Mouse (Mus musculus) gastrocnemius, postnatal 14 days (tissue): ENCODE measurements around the gene Mthfd2. TPM values are rescaled to one million over a fixed set of nuclear protein-coding genes. Genes with fewer than 3 reads are reported as not detected.

Experiments
- DNase-seq: peaks from one replicate; pipeline ENCODE4 v3.0.0; 2021; ENCODE audit warnings: mixed read lengths
- intact Hi-C: fragments of 180-260 bp; cut with DNase I; formaldehyde crosslinking; loops from one replicate; pipeline ENCODE4 v1.15.1; 2025; ENCODE audit warnings: low total_unique reads
- long read RNA-seq, 2 experiments: library from polyadenylated mRNA; stranded (forward); transcript quantifications; one replicate each; pipeline ENCODE4 v2.0.0; 2021
- total RNA-seq, 2 experiments: library from RNA; stranded (reverse); gene quantifications; 2 replicates each; pipeline ENCODE4 v1.2.3; 2021

The Mthfd2 gene
- 1 to 10 TPM; 3.7 to 6.7 TPM for total RNA-seq
- long read RNA-seq, experiment 1, transcript Mthfd2-201 (8 exons, 2,085 nt) = major isoform, 7 of 10 reads
- long read RNA-seq, experiment 1, partial matches to known transcripts = 0 of 10 reads
- long read RNA-seq, experiment 1, other reads (novel, unspliced or antisense) = 3 of 10 reads
- long read RNA-seq, experiment 2, transcript Mthfd2-201 (8 exons, 2,085 nt) = major isoform, 9 of 11 reads
- long read RNA-seq, experiment 2, partial matches to known transcripts = 0 of 11 reads
- long read RNA-seq, experiment 2, other reads (novel, unspliced or antisense) = 2 of 11 reads

- intact Hi-C loops = no loop called here
- DNase-seq = peak; percentile 93
Measured at GRCm38 (mm10) chr6:83325525-83326393, at the start of gene Mthfd2, which contains the start of gene Mob1a. TSS of gene Mthfd2 (minus strand) at chr6:83325908. TSS of gene Mob1a (plus strand) at chr6:83326016.

DNA sequence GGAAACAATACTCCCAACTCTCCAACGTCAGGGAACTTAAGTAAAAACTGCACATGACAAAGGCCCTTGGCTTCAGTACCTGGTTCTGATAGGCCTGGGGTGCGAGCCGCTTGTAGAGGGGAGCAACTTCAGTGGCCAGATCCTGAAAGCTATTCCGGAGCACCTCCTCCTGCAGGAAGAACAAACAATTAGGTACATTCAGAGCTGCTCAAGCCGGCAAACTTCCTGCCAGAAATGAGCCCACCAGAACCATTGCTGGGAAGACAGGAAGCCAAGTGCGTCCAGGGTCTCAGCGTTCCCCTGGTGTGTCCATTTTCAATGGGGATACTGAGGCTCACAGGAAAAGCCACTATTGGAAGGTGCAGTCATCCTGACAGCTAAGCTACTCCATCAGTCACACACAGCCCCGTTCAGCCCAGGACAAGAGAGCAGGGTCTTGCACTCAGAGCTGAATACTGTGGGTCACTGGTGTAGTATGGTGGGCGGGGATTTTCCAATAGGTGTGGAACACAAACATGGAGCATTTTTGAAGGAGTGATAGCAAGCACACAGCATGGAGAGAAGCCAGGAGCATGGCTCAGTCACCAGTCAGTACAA, 48.1 kb upstream of the Mthfd2 start:
- intact Hi-C loops = no loop called here
- DNase-seq = no peak

DNA sequence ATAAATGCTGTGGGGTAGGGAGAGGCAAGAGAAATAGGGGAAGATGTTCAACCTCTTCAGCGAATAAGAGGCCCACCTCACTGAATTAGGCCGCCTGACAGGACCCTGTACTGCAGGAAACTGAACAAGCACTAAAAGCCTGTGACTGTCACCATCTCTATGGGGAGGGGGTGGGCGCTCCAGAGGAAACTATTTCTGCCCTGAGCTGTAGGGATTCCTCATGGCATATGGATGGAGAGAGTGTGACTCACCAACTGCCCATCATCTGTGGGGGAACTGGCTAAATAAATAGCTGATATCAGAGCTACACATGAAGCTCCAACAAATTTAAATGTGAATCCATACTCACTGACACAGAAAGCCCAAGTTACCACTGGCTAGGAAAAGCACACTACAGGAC, 45.6 kb upstream of the Mthfd2 start:
- DNase-seq = no peak

DNA sequence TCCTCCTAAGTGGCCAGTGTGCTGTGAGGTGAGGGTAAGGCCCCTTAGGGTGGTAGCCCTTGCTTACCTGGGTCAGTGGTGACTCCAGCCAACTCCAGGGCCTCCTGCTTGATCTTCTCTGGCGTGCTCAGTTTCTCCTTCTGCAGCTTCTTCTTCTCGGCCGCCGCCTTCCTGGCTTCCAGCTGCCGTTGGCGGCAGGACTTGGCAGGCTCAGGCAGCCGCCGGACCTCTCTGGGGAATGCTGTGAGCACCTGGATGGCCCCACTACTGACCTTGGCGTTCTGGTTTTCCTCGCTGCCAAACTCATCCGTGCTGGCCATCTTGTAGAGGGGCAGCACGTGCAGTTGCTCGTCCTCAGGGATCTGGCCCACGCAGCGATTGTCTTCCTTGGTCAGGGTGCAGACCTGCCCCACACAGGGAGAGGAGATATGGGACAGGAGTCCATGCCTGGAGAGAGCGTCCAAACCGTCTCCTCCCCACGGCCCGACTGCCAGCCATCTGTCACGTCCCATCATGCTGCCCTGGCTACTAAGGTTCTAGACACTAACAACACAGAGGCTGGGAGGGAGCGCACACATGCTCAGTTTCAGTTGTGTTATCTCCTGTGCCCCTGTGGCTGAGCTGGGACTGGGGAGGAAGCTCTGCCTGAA, 44.7 kb upstream of the Mthfd2 start:
- no peak for DNase-seq

More for the DNA sequence above, 45.6 kb upstream of the Mthfd2 start:
- intact Hi-C loops = no loop called here

DNA sequence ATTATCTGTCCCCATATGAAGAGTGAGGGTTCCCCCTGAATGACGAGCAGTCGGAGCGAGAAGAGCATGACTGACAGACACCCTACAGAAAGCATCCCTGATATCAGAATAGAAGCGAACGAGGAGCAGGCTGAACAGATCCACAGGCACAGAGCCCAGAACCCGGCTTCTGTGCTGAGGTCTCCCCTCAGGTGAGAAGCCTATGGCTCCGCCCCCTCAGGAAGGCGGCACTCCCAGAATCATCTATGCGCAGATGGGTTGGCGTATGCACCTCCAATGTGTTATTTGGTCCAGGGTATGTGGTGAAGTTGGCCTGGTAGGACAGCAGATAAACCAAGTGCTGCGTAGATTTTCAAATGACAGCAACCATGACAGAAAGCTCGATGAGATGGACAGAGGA, 37.4 kb upstream of the Mthfd2 start:
- no peak for DNase-seq
- intact Hi-C loops = no loop called here

More for the DNA sequence above, 44.7 kb upstream of the Mthfd2 start:
- intact Hi-C loops = no loop called here

- DNase-seq = no peak
- intact Hi-C loops = no loop called here
Measured at GRCm38 (mm10) chr6:83361523-83362248, 36.0 kb upstream of the Mthfd2 start.

DNA sequence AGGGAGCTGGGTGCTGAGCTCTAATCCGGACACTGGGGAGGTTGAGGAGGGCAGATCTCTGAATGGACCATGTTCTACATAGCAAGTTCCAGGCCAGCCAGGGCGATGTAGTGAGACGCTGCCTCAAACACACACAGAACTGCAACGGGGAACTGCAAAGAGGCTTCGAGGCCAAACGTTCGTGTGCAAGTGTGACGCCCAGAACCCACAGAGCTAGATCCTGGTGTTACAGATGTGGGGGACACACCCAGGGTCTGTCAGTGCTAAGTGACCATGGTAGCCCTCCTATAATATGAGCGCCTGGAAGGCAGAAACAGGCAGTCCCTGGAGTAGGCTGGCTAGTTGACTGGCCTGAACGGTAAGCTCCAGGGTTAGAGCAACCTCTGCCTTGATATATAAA, 31.7 kb upstream of the Mthfd2 start:
- DNase-seq = no peak
- intact Hi-C loops = loop anchor here (2.0 kb wide), 1 partner anchor 153 kb away; no protein-coding TSS in a partner anchor

DNA sequence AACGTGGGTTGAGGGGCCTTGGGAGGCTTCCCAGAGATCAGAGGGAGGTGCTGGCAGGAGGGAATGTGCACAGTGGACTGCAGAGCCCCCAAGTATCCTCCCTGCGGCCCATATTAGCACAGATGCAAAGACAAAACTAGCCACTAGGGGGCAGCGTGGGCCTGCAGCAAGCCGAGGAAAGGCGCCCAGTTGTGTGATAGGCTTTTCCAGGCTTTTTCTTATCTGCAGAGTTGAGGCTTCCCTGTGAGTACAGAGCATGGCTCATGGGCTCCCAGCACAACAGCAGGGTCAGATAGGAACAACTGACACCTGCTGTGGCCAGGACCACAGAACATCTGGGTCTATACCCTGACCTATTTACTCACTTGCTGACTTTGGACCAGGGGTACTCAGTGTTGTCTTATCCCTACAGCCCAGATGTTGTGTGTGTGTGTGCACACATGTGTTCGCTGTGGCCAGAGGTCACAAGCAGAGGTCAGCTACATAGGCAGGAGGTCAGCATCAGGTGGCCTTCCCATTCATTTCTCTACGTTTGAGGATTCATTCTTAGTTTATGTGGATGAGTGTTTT, 30.9 kb upstream of the Mthfd2 start:
- DNase-seq = peak; percentile 83
- intact Hi-C loops = loop anchor here (2.0 kb wide), 1 partner anchor 154 kb away; no protein-coding TSS in a partner anchor

DNA sequence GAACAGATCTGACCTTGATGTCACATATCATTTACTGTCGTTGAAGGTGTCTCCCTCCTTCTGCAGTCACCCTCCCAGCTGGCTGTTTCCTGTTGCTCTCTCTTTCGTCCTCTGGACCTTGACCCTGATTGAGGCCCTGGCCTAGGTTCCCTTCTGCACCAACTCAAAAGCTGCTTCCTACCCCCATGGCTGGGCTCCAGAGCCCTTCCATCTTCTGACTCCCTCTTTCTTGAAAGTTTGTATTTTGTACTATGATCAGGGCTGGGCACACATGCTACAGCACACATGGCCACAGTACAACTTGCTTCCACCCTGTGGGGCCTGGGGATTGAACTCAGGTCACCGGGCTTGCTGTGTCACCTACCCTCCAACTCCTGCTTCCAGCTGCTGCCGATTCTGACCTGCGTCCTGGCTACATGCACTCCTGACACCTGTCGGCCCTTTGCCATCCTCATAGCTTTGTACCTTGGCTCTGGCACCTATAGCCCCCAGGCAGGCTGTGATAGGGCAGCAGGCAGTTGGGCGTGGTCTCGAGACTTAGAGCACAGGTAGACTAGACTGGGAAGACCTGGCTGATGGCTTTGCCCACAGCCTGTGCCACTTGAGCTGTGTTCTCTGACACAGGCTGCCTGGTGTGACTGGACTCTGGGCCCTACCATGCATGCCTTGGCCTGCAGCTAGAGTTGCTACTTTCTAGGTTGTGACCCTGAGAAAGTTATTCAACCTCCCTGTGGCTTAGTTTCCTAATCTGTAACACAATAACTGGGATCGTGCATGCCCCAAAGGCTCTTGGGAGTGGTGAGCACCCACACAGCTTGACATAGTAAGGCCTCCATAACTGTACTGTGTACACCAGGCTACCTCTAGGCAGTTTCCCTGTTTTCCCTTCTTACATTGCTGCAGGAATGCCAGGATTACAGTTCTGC, 29.4 kb upstream of the Mthfd2 start:
- no peak for DNase-seq
- intact Hi-C loops = no loop called here

- intact Hi-C loops = no loop called here
- DNase-seq = no peak
Measured at GRCm38 (mm10) chr6:83352666-83353410, 27.1 kb upstream of the Mthfd2 start.

DNA sequence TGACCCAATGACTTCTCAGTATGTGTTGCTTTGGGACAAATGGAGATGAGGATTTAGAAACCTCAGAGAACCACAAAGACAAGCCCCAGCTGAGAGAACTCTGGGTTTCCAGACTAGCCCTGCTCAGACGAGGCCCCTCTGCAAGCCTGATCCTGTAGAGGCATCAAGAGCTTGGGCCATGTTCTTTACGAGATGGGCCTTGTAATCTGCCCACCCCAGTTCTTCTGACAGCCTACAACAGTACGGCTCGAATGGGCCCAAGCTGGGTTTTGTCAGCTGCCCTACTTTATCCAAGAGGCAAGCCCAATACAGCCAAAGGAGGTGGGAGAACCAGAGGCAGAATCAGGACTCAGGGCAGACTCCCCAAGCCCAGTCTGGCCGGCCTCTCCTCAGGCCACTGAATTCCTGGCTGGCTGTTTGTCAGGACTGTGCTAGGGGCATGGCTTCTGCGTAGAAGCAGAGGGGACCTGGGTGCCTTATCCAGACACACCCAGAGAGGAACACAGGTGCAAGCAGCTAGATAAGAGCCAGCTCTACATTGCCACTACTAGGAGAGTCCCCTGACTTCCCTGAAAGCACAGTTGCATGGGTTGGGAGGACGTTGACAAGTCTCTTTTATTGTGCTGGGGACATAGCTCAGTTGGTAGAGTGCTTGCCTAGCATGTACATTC, 25.9 kb upstream of the Mthfd2 start:
- intact Hi-C loops = no loop called here

DNA sequence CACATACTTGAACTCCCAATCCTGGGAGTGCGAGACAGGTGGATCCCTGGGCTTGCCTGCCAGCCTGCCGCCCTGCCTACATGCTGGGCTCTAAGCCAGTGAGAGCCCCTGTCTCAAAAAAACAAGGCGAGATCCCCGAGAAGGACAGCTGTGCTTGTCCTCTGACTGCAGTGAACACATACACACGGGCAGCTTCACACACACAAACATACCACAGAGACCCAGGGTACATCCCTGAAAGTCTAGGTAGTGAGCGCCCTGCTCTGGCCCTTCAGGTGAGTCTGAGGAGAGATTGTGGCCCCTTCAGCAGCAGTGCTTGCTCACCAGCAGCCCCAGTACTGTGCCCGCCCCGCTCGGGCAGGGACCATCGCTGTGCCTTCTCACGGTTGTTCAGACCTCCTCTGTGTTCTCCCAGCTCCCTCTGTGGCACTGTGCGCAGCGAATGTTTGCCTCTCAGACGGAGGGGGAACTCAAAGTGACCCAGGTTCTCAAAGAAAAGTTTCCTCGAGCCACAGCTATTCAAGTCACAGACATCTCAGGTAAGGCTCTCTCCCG, 25.2 kb upstream of the Mthfd2 start:
- intact Hi-C loops = no loop called here
- DNase-seq = no peak

More for the DNA sequence above, 25.9 kb upstream of the Mthfd2 start:
- no peak for DNase-seq

DNA sequence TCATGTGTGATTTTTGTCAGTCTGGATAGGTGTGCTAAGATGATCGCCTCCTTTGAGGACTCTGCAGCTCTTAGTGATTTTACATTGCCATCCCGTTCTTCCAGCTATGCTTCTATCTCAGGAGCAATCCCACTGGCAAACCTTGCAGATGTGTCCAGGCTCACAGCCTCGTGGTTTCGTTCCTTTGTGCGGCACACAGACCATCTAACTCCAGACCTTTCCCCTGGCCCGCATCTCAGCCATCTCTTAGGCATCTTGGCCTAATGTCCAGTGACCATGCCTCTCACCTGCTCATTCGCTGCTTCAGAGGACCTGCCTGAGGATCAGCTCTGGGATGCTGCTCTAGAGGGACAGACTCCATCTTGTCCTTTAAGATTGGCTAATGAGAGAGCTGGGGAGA, 24.5 kb upstream of the Mthfd2 start:
- intact Hi-C loops = no loop called here
- DNase-seq = no peak

- intact Hi-C loops = no loop called here
- peak; percentile 89 for DNase-seq
Measured at GRCm38 (mm10) chr6:83349274-83349958, 23.7 kb upstream of the Mthfd2 start.

DNA sequence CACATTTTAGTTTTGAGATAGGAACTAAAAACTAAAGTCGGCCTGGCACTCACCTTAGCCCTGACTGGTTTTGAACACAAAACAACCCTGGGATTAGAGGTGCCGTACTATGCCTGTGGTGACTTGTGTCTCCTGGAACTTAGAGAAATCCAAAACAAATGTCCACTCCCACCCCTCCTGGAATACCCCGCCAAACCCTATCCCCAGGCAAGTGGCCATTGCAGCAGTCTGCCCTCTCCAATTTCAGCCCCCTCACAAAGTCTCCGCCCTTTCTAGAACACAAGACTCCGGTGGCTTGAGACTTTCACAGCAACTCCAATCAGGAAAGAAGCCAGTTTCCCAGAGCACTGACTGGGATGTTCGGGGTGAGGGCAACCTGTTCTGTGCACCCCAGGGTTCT, 23.2 kb upstream of the Mthfd2 start, which contains the start of gene Bola3:
Gene Bola3 (plus strand): TSS at position 275 of the 400 bp plus-strand sequence.
- intact Hi-C loops = no loop called here
- DNase-seq = no peak

DNA sequence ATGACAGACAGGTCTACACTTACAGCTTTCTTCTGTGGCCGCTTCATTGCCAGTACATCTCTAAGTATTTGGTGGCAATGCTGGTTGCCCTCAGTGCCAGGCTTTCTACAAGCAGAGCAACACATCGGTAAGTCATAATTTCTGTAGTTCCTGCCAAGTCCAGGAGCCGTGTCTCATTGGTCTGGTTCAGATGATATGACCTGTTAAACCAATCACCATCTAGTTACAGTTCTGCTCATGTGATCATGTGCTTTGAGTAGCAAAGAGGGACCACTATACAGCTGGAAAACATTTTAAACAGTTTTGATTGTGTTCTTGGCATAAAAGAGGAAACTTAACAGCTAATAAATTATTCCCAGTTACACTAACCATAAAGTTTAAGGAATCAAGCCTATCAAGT, 22.2 kb upstream of the Mthfd2 start:
- intact Hi-C loops = no loop called here
- DNase-seq = no peak
